Mouse (Mus musculus) embryonic fibroblast, embryonic 13.5 days (primary cell): ENCODE measurements at regions not wholly inside any gene's neighbourhood (a gene's known extent, or its start where the extent isn't known, plus 50 kb on each side); places are given as distances from the start of the nearest gene placed in this dataset.

ENCODE experiments used
- CTCF ChIP-seq: IDR thresholded peaks from 2 replicates; pipeline ENCODE4 v1.5.1; 2011; ENCODE audit warnings: mild to moderate bottlenecking, control low read depth, low read length, moderate library complexity, borderline replicate concordance; ENCODE audit not compliant: insufficient read depth
- POLR2A ChIP-seq: IDR thresholded peaks from 2 replicates; pipeline ENCODE4 v1.6.1; 2011; ENCODE audit warnings: low read depth, mild to moderate bottlenecking, control low read depth, low read length, moderate library complexity

DNA sequence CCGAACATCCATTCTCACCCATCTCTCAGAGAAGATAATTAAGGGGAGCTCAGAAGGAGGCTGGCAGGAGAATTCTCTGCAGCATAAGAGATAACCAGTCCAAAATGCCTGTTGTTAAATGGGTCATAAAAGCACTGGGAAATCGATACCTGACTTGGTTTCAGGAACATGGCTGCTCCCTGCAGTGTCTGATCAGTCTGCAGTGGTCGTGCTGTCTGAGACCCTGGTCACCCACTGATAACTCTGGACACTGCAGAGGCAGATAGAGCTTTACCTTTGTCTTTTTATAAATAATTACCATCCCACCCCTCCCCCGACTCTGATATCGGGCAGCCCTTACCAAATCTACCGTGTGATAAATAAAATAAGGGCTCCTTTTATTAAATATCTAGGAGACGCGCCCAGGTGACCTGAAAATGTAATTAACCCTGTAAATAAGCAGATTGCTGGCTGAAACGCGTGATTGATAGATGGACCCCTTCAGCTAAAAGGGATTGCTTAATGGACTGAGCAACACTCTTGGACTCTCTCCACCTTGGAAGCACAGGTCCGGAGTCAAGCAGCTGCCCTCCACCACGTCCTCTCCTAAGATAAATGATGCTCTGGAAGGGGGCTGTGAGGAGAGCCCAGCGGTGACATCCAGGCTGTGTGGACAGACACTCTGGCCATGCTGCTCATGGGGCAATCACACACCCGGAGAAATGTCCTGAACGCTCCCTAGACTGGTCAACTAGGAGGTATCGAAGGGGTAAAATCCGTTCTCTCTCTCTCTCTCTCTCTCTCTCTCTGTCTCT is 384.4 kb downstream of the Mtx2 start:
- TF ChIP-seq POLR2A (no peak), CTCF (no peak)
